Mouse (Mus musculus) thymus, adult 2 months (tissue): ENCODE data around the gene Olfr291.

Source experiments
- CTCF ChIP-seq: fragments of 200-500 bp; IDR thresholded peaks from 2 replicates; pipeline ENCODE4 v1.5.1; 2012; ENCODE audit warnings: mild to moderate bottlenecking, control low read depth, low read length, moderate library complexity, borderline replicate concordance; ENCODE audit not compliant: control insufficient read depth, poor library complexity, insufficient read depth; ENCODE audit errors: extremely low read depth
- POLR2A ChIP-seq: fragments of 200-500 bp; IDR thresholded peaks from 2 replicates; pipeline ENCODE4 v1.6.1; 2012; ENCODE audit warnings: mild to moderate bottlenecking, low read length, control low read depth, moderate library complexity; ENCODE audit not compliant: control insufficient read depth, poor library complexity, insufficient read depth; ENCODE audit errors: extremely low read depth

DNA sequence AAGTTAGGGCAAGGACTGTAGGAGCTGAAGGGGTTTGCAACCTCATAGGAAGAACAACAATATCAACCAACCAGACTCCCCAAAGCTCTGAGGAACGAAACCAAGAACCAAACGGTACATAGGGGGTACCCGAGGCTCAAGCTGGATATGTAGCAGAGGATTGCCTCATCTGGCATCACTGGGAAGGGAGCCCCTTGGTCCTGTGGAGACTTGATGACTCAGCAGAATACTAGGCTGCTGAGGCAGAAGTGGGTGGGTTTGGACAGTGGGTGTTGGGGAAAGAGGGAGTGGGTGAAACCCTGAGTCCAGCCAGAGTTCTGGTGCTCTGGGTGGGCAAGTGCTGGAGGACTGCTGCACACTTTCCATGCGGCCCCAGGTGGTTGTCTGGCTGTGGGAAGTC is 47.2 kb upstream of the Olfr291 start:
- no peak for TF ChIP-seq CTCF
- TF ChIP-seq POLR2A, result no peak
